Mouse (Mus musculus): ENCODE data around the gene Zfp109. TPM values are rescaled to one million over a fixed set of nuclear protein-coding genes. Genes with fewer than 3 reads are reported as not detected.

The Zfp109 gene
- polyA plus RNA-seq, 1 experiment from 2014 or later: 4.6 TPM

- 95% methylated on average over 3 of the region's 3 CpGs for WGBS
- no peak overlapping the region for H3K9ac ChIP-seq
- no peaks in the 10 kb centered on the region for H3K9me3 ChIP-seq (replicated peaks)
- H3K36me3 ChIP-seq (ENCODE audit: poor library complexity, severe bottlenecking): peaks cover 41% of the 10 kb centered on the region
- no peak for ATAC-seq
- no peak overlapping the region for H3K27ac ChIP-seq
- no peaks in the 10 kb centered on the region for H3K27me3 ChIP-seq
- H3K4me2 ChIP-seq: no peak overlapping the region
- no peak overlapping the region for H3K4me3 ChIP-seq
- no peaks in the 10 kb centered on the region for H3K4me1 ChIP-seq
Observed at GRCm38 (mm10) chr7:24193157-24193556, 44.2 kb downstream of the Zfp109 start.

- Histone ChIP-seq H3K4me2 (no peak overlapping the region), H3K36me3 (ENCODE audit: poor library complexity, severe bottlenecking) (peaks cover 27% of the 10 kb centered on the region), H3K9me3 (replicated peaks) (no peaks in the 10 kb centered on the region), H3K9ac (no peak overlapping the region), H3K27ac (no peak overlapping the region), H3K4me1 (no peaks in the 10 kb centered on the region), H3K27me3 (no peaks in the 10 kb centered on the region), H3K4me3 (no peak overlapping the region)
- ATAC-seq: no peak
- 92% methylated on average over 2 of the region's 2 CpGs for WGBS
Observed at GRCm38 (mm10) chr7:24191361-24191760, 46.0 kb downstream of the Zfp109 start.

- Histone ChIP-seq H3K27me3 (no peaks in the 10 kb centered on the region), H3K4me1 (no peaks in the 10 kb centered on the region), H3K9me3 (replicated peaks) (no peaks in the 10 kb centered on the region), H3K27ac (no peak overlapping the region), H3K36me3 (ENCODE audit: poor library complexity, severe bottlenecking) (peaks cover 21% of the 10 kb centered on the region), H3K9ac (no peak overlapping the region), H3K4me3 (no peak overlapping the region), H3K4me2 (no peak overlapping the region)
- 81% methylated on average over 5 of the region's 5 CpGs for WGBS
- no peak for ATAC-seq
Observed at GRCm38 (mm10) chr7:24189571-24189944, 47.8 kb downstream of the Zfp109 start.

- no peaks in the 10 kb centered on the region for H3K9me3 ChIP-seq (replicated peaks)
- 60% methylated on average over 4 of the region's 4 CpGs for WGBS
- no peak overlapping the region for H3K9ac ChIP-seq
- H3K27me3 ChIP-seq: no peaks in the 10 kb centered on the region
- no peak overlapping the region for H3K4me2 ChIP-seq
- no peak for ATAC-seq
- no peaks in the 10 kb centered on the region for H3K4me1 ChIP-seq
- no peak overlapping the region for H3K4me3 ChIP-seq
- peaks cover 15% of the 10 kb centered on the region for H3K36me3 ChIP-seq (ENCODE audit: poor library complexity, severe bottlenecking)
- no peak overlapping the region for H3K27ac ChIP-seq
Observed at GRCm38 (mm10) chr7:24188901-24189570, 48.3 kb downstream of the Zfp109 start.

GRCm38 (mm10) chr7:24187611-24188010 lies 49.7 kb downstream of the Zfp109 start:
- Histone ChIP-seq H3K4me2 (no peak overlapping the region), H3K4me3 (no peak overlapping the region), H3K27me3 (no peaks in the 10 kb centered on the region), H3K36me3 (ENCODE audit: poor library complexity, severe bottlenecking) (peaks cover 5% of the 10 kb centered on the region; the same call in 1 of the 2 replicates), H3K4me1 (no peaks in the 10 kb centered on the region), H3K9me3 (replicated peaks) (no peaks in the 10 kb centered on the region), H3K9ac (no peak overlapping the region), H3K27ac (no peak overlapping the region)
- no peak for ATAC-seq
- 74% methylated on average over 1 of the region's 1 CpGs for WGBS

Other genes with a start within 250 kb of the Zfp109 start
- gene V1rd19, start 235.9 kb downstream of the Zfp109 start, polyA plus RNA-seq (2015; fragmentation: Nextera tagmentation; extraction: Ambion mirVana): not detected in 2 replicates
- gene Vmn1r183, start 184.3 kb downstream of the Zfp109 start, polyA plus RNA-seq (2015; fragmentation: Nextera tagmentation; extraction: Ambion mirVana): not detected in 2 replicates
- gene Zfp180, start 155.6 kb downstream of the Zfp109 start, polyA plus RNA-seq (2015; fragmentation: Nextera tagmentation; extraction: Ambion mirVana): 30.9 and 32.8 TPM in 2 replicates
- 7.7 and 8.6 TPM in 2 replicates for gene Zfp112, start 125.2 kb downstream of the Zfp109 start, polyA plus RNA-seq (2015; fragmentation: Nextera tagmentation; extraction: Ambion mirVana)
- gene Zfp235, start 103.4 kb downstream of the Zfp109 start, polyA plus RNA-seq (2015; fragmentation: Nextera tagmentation; extraction: Ambion mirVana): 18.7 and 18.8 TPM in 2 replicates
- gene Zfp114, start 62.5 kb downstream of the Zfp109 start, polyA plus RNA-seq (2015; fragmentation: Nextera tagmentation; extraction: Ambion mirVana): 8.4 and 8.8 TPM in 2 replicates
- 8.1 and 8.4 TPM in 2 replicates for gene Zfp111, start 26.1 kb downstream of the Zfp109 start, polyA plus RNA-seq (2015; fragmentation: Nextera tagmentation; extraction: Ambion mirVana)
- gene Zfp108, start 17.2 kb upstream of the Zfp109 start, polyA plus RNA-seq (2015; fragmentation: Nextera tagmentation; extraction: Ambion mirVana): 2.5 and 3.4 TPM in 2 replicates
- 9.3 and 9.4 TPM in 2 replicates for gene Zfp93, start 32.9 kb upstream of the Zfp109 start, polyA plus RNA-seq (2015; fragmentation: Nextera tagmentation; extraction: Ambion mirVana)
- 44.0 and 46.2 TPM in 2 replicates for gene Zfp61, start 63.7 kb upstream of the Zfp109 start, polyA plus RNA-seq (2015; fragmentation: Nextera tagmentation; extraction: Ambion mirVana)
- gene Zfp94, start 79.1 kb upstream of the Zfp109 start, polyA plus RNA-seq (2015; fragmentation: Nextera tagmentation; extraction: Ambion mirVana): 20.1 and 20.9 TPM in 2 replicates
- not detected in 2 replicates for gene Tescl, start 96.4 kb upstream of the Zfp109 start, polyA plus RNA-seq (2015; fragmentation: Nextera tagmentation; extraction: Ambion mirVana)
- not detected in 2 replicates for gene Lypd5, start 111.6 kb upstream of the Zfp109 start, polyA plus RNA-seq (2015; fragmentation: Nextera tagmentation; extraction: Ambion mirVana)
- 0.40 and 0.44 TPM in 2 replicates for gene Kcnn4, start 132.7 kb upstream of the Zfp109 start, polyA plus RNA-seq (2015; fragmentation: Nextera tagmentation; extraction: Ambion mirVana)
- 25.7 and 30.4 TPM in 2 replicates for gene Smg9, start 162.1 kb upstream of the Zfp109 start, polyA plus RNA-seq (2015; fragmentation: Nextera tagmentation; extraction: Ambion mirVana)
- gene Irgc1, start 214.7 kb upstream of the Zfp109 start, polyA plus RNA-seq (2015; fragmentation: Nextera tagmentation; extraction: Ambion mirVana): 0.15 TPM in 1 of 2 replicates, not detected in the other
- gene Plaur, start 224.9 kb upstream of the Zfp109 start, polyA plus RNA-seq (2015; fragmentation: Nextera tagmentation; extraction: Ambion mirVana): 1.3 TPM in 2 replicates
- 45.8 and 47.0 TPM in 2 replicates for gene Cadm4, start 244.5 kb upstream of the Zfp109 start, polyA plus RNA-seq (2015; fragmentation: Nextera tagmentation; extraction: Ambion mirVana)

Measured in forebrain, embryonic 13.5 days (tissue).